Mouse (Mus musculus): Measurements from ENCODE around the gene Cyp1a2. TPM values are rescaled to one million over a fixed set of nuclear protein-coding genes. Genes with fewer than 3 reads are reported as not detected.

Gene Cyp1a2
- polyA plus RNA-seq, 1 experiment from 2014 or later, result not detected

DNA sequence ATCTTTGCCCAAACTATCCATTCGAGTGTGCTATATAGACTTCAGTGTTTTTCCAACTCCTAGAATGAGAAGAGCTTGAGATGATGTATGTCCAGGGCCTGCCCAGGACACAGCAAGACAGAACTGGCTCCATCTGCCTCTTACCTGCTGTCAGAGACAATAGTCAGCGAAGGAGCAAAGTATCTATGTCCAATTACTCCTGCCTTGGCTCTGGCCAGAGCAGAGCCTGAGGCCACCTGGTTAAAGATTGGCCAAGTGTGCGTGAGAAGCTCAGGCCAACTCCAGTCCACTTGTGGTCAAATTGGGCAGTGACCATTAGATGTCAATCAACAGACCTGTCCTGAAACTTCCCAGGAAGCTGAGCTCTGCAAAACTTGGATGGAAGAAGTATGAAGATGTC is 13.9 kb downstream of the Cyp1a2 start:
- H3K4me1 ChIP-seq, result no peaks in the 10 kb centered on the region
- 83% methylated on average over 3 of the region's 3 CpGs for WGBS
- no peak overlapping the region for H3K4me3 ChIP-seq
- no peak overlapping the region for H3K9ac ChIP-seq
- no peak overlapping the region for H3K27ac ChIP-seq
- no peak for ATAC-seq (ENCODE audit: insufficient number of reproducible peaks, low FRiP score, low TSS enrichment, low read depth)
- peaks cover 4% of the 10 kb centered on the region; the same call in 1 of the 2 replicates for H3K27me3 ChIP-seq
- H3K4me2 ChIP-seq, result no peak overlapping the region
- H3K9me3 ChIP-seq, result no peaks in the 10 kb centered on the region
- H3K36me3 ChIP-seq, result no peaks in the 10 kb centered on the region

DNA sequence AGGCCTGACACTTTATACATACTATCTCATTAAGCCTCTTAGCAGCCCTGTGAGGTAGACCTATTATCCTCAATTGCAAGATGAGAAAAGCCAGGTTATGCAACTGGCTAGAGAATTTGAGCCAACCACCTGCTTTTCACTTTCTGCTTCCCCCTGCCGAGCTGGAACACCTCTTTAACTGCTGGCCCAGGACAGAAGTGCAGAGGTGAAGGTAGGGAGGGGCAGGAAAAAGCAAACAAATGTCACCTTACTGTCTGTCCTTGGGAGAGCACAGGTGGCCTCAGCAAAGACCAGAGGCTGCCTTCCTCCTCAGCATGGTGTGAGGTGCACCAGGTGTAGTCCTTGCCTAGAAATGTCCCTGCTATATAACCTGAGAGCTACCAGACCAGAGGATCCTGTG is 15.2 kb downstream of the Cyp1a2 start:
- Histone ChIP-seq H3K4me3 (no peak overlapping the region), H3K9ac (no peak overlapping the region), H3K4me1 (no peaks in the 10 kb centered on the region), H3K9me3 (no peaks in the 10 kb centered on the region), H3K36me3 (no peaks in the 10 kb centered on the region), H3K4me2 (no peak overlapping the region), H3K27me3 (peaks cover 4% of the 10 kb centered on the region; the same call in 1 of the 2 replicates), H3K27ac (no peak overlapping the region)
- 15% methylated on average over 1 of the region's 1 CpGs for WGBS
- no peak for ATAC-seq (ENCODE audit: insufficient number of reproducible peaks, low FRiP score, low TSS enrichment, low read depth)

DNA sequence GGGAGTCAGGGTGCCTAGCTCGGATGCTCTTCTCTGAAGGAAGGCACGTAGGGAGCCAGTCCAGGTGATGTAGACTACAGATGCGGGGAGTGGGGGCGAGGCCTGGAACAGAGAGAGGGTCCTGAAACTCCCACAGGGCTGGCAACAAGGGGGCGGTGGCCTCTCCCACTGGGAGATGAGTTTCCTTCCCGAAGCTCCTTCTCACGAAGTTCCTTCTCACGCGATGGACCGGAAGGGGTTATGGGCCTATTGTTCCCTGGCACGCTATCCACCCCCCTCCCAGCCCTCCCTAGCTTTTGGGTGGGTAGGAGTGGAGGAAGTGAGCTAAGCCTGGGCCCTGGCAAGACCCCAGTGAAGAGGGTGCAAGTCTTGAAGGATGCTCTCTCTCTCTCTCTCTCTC is 15.7 kb downstream of the Cyp1a2 start:
- Histone ChIP-seq H3K9ac (no peak overlapping the region), H3K4me2 (no peak overlapping the region), H3K4me3 (no peak overlapping the region), H3K27ac (no peak overlapping the region), H3K27me3 (peaks cover 4% of the 10 kb centered on the region; the same call in 1 of the 2 replicates), H3K4me1 (no peaks in the 10 kb centered on the region), H3K36me3 (no peaks in the 10 kb centered on the region), H3K9me3 (no peaks in the 10 kb centered on the region)
- 64% methylated on average over 11 of the region's 11 CpGs for WGBS
- ATAC-seq (ENCODE audit: insufficient number of reproducible peaks, low FRiP score, low TSS enrichment, low read depth), result no peak

GRCm38 (mm10) chr9:57667136-57667535 is 16.4 kb downstream of the Cyp1a2 start:
- Histone ChIP-seq H3K4me2 (no peak overlapping the region), H3K27me3 (peaks cover 4% of the 10 kb centered on the region; the same call in 1 of the 2 replicates), H3K9ac (no peak overlapping the region), H3K4me3 (no peak overlapping the region), H3K36me3 (no peaks in the 10 kb centered on the region), H3K27ac (no peak overlapping the region), H3K9me3 (no peaks in the 10 kb centered on the region), H3K4me1 (no peaks in the 10 kb centered on the region)
- WGBS, result 71% methylated on average over 3 of the region's 3 CpGs
- ATAC-seq (ENCODE audit: insufficient number of reproducible peaks, low FRiP score, low TSS enrichment, low read depth), result no peak

DNA sequence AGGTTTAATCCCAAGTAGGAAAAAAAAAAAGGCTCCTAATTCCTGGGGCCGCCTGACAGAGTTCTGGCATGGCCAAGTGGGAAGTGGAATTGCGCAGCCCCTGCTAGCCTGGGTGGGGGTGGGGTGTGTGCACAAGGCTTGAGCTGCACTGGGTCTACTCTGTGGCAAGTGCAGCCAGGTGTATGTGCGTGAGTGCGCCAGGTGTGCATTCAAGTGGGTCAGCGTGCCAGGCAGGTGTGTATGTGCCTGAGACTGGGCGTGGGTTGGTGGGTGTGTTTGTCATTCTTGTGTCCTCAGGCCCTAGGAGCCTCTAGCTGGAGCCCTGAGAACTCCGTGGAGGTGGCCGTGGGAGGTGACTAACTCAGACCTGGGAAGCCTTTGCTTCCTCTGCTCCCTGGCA is 17.0 kb downstream of the Cyp1a2 start:
- 82% methylated on average over 8 of the region's 8 CpGs for WGBS
- no peak overlapping the region for H3K27ac ChIP-seq

GRCm38 (mm10) chr9:57664616-57665015 is 18.9 kb downstream of the Cyp1a2 start:
- 51% methylated on average over 7 of the region's 7 CpGs for WGBS
- no peak overlapping the region for H3K4me3 ChIP-seq

More for the DNA sequence above, 17.0 kb downstream of the Cyp1a2 start:
- Histone ChIP-seq H3K27me3 (peaks cover 4% of the 10 kb centered on the region; the same call in 1 of the 2 replicates), H3K4me1 (no peaks in the 10 kb centered on the region), H3K9me3 (no peaks in the 10 kb centered on the region), H3K4me3 (no peak overlapping the region), H3K9ac (no peak overlapping the region), H3K4me2 (no peak overlapping the region), H3K36me3 (no peaks in the 10 kb centered on the region)
- no peak for ATAC-seq (ENCODE audit: insufficient number of reproducible peaks, low FRiP score, low TSS enrichment, low read depth)

GRCm38 (mm10) chr9:57661552-57661951 is 22.0 kb downstream of the Cyp1a2 start:
- Histone ChIP-seq H3K9ac (no peak overlapping the region), H3K36me3 (no peaks in the 10 kb centered on the region), H3K4me3 (no peak overlapping the region), H3K4me2 (no peak overlapping the region), H3K9me3 (no peaks in the 10 kb centered on the region), H3K4me1 (no peaks in the 10 kb centered on the region), H3K27ac (no peak overlapping the region), H3K27me3 (no peaks in the 10 kb centered on the region)
- no peak for ATAC-seq (ENCODE audit: insufficient number of reproducible peaks, low FRiP score, low TSS enrichment, low read depth)
- WGBS, result 70% methylated on average over 3 of the region's 3 CpGs

More at GRCm38 (mm10) chr9:57664616-57665015, 18.9 kb downstream of the Cyp1a2 start:
- ATAC-seq (ENCODE audit: insufficient number of reproducible peaks, low FRiP score, low TSS enrichment, low read depth), result no peak
- Histone ChIP-seq H3K27me3 (peaks cover 4% of the 10 kb centered on the region; the same call in 1 of the 2 replicates), H3K9me3 (no peaks in the 10 kb centered on the region), H3K9ac (no peak overlapping the region), H3K36me3 (no peaks in the 10 kb centered on the region), H3K4me1 (no peaks in the 10 kb centered on the region), H3K27ac (no peak overlapping the region), H3K4me2 (no peak overlapping the region)

DNA sequence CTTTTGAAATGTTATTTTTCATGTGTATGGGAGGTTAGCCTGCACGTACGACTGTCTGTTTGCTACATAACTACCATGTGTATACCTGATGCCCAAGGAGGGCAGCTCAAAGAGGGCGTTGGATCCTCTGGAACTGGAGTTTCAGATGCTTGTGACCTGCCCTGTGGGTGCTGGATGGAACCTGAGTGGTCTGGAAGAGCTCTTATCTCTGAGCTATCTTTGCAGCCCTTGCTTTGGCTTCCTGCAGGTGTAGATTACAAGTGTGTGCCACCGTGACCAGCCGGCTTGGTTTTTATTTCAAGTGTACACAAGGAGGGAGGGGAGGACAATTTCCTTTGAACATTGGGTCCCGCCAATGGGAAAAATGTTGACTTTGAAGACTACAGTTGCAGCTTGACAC is 23.0 kb downstream of the Cyp1a2 start:
- H3K27ac ChIP-seq, result no peak overlapping the region
- H3K4me1 ChIP-seq, result peaks cover 5% of the 10 kb centered on the region; the same call in 1 of the 2 replicates
- 73% methylated on average over 6 of the region's 6 CpGs for WGBS
- H3K9me3 ChIP-seq, result no peaks in the 10 kb centered on the region
- no peaks in the 10 kb centered on the region for H3K27me3 ChIP-seq
- no peak for ATAC-seq (ENCODE audit: insufficient number of reproducible peaks, low FRiP score, low TSS enrichment, low read depth)
- H3K4me3 ChIP-seq, result no peak overlapping the region
- no peak overlapping the region for H3K9ac ChIP-seq
- H3K36me3 ChIP-seq, result no peaks in the 10 kb centered on the region
- H3K4me2 ChIP-seq, result no peak overlapping the region

- 19% methylated on average over 4 of the region's 4 CpGs for WGBS
- Histone ChIP-seq H3K4me1 (peaks cover 5% of the 10 kb centered on the region; the same call in 1 of the 2 replicates), H3K36me3 (no peaks in the 10 kb centered on the region), H3K4me2 (no peak overlapping the region), H3K9ac (no peak overlapping the region), H3K9me3 (no peaks in the 10 kb centered on the region), H3K27me3 (peaks cover under 1% of the 10 kb centered on the region; the same call in 1 of the 2 replicates), H3K4me3 (no peak overlapping the region), H3K27ac (no peak overlapping the region)
- ATAC-seq (ENCODE audit: insufficient number of reproducible peaks, low FRiP score, low TSS enrichment, low read depth), result no peak
These were observed 23.7 kb downstream of the Cyp1a2 start for GRCm38 (mm10) chr9:57659774-57660173.

DNA sequence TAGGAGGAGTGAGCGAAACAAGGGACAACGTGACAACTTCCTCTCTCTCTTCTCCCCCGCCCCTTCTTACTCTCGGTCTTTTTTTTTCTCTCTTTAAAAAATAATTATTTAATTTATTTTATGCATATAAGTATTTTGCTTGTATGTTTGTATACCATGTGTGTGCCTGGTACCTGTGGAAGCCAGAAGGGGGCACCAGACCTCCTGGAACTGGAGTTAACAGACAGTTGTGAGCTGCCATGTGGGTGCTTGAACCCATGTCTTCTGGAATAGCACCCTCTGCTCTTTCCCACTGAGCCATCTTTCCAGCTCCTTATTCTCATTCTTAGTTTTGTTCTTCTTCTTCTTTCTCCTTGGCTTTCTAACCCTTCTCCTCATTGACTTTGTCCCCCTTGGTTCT is 24.5 kb downstream of the Cyp1a2 start:
- WGBS, result 80% methylated on average over 4 of the region's 4 CpGs
- H3K4me2 ChIP-seq, result no peak overlapping the region
- H3K9ac ChIP-seq, result no peak overlapping the region
- no peak overlapping the region for H3K4me3 ChIP-seq
- H3K36me3 ChIP-seq, result no peaks in the 10 kb centered on the region
- H3K4me1 ChIP-seq, result peaks cover 5% of the 10 kb centered on the region; the same call in 1 of the 2 replicates
- H3K27me3 ChIP-seq, result peaks cover 8% of the 10 kb centered on the region; the same call in 1 of the 2 replicates
- H3K27ac ChIP-seq, result no peak overlapping the region
- ATAC-seq (ENCODE audit: insufficient number of reproducible peaks, low FRiP score, low TSS enrichment, low read depth), result no peak
- H3K9me3 ChIP-seq, result no peaks in the 10 kb centered on the region

- Histone ChIP-seq H3K9ac (no peak overlapping the region), H3K27ac (no peak overlapping the region), H3K4me3 (no peak overlapping the region), H3K4me1 (peaks cover 6% of the 10 kb centered on the region; the same call in 1 of the 2 replicates), H3K27me3 (peaks cover 15% of the 10 kb centered on the region; the same call in 1 of the 2 replicates), H3K9me3 (no peaks in the 10 kb centered on the region), H3K4me2 (no peak overlapping the region), H3K36me3 (no peaks in the 10 kb centered on the region)
- ATAC-seq (ENCODE audit: insufficient number of reproducible peaks, low FRiP score, low TSS enrichment, low read depth), result no peak
- WGBS, result 46% methylated on average over 4 of the region's 4 CpGs
These were observed 25.7 kb downstream of the Cyp1a2 start for GRCm38 (mm10) chr9:57657843-57658242.

DNA sequence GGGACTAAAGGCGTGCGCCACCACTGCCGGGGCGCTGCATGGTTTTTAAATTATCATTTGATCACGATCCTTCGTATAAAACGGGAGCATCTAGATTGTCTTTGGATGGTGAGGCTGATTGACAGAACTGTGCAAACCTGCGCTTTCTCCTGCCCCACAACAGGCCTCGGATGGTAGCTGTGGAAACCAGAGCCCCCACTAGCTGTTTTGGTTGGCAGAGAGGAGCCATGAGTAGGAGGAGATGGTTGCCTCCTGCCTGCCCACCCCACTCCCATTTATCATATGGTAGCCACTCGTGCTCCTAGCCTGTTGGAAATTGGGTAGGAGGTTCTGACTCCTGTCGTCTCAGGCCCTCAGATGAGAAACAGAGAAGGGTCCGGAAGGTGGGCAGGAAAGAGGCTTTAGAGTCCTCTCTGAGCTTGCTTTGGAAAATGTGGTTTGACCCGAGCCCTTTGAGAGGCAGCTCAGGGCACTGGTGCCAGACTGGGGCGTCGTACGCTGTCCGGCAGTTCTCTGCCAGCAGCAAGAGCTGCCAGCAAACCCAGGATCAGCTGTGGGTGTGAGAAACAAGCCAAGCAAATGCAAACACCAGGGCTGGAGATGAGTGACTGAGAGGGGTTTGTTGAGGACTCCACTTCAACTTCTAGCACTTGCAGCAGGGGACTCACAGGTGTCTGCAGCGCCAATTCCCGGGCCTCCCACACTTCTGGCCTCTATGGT is 26.7 kb downstream of the Cyp1a2 start:
- WGBS, result 80% methylated on average over 19 of the region's 19 CpGs
- Histone ChIP-seq H3K4me2 (no peak overlapping the region), H3K27ac (no peak overlapping the region), H3K4me3 (no peak overlapping the region), H3K4me1 (peaks cover 7% of the 10 kb centered on the region; the same call in 1 of the 2 replicates), H3K27me3 (peaks cover 15% of the 10 kb centered on the region; the same call in 1 of the 2 replicates), H3K36me3 (no peaks in the 10 kb centered on the region), H3K9ac (no peak overlapping the region), H3K9me3 (no peaks in the 10 kb centered on the region)
- no peak for ATAC-seq (ENCODE audit: insufficient number of reproducible peaks, low FRiP score, low TSS enrichment, low read depth)
